Mouse (Mus musculus): ENCODE data around the gene Kif1bp.

GRCm38 (mm10) chr10:62517511-62517910, 60.7 kb downstream of the Kif1bp start:
- TF ChIP-seq CTCF (IDR thresholded peaks at IDR 0.05; ENCODE audit: extremely low read depth, insufficient read depth, low read length) (no peak), POLR2A (IDR thresholded peaks at IDR 0.05; ENCODE audit: extremely low read depth, insufficient read depth, low read length) (no peak)
